Mouse (Mus musculus) forebrain, postnatal 0 days (tissue): ENCODE results near the gene Usp48. TPM values are rescaled to one million over a fixed set of nuclear protein-coding genes. Genes with fewer than 3 reads are reported as not detected.

Experiments used
- ATAC-seq: fragments of 200-750 bp; cut with Nextera tagmentation; 2 replicates; pipeline ENCODE4 v1.8.0; 2017; ENCODE audit warnings: mild to moderate bottlenecking, moderate library complexity
- DNase-seq: peaks from one replicate; pipeline ENCODE4 v3.0.0-alpha.2; 2015
- H3K27ac ChIP-seq: fragments of 300-500 bp; sonication (generic); 2 replicates; pipeline ENCODE4 v1.5.1; 2014; ENCODE audit warnings: low read depth, mild to moderate bottlenecking, antibody characterized with exemption, low read length, moderate library complexity, mixed read lengths
- H3K27me3 ChIP-seq: fragments of 300-500 bp; sonication (generic); 2 replicates; pipeline ENCODE4 v1.6.1; 2014; ENCODE audit warnings: mild to moderate bottlenecking, low read length, mixed read lengths; ENCODE audit not compliant: insufficient read depth
- H3K36me3 ChIP-seq: fragments of 300-500 bp; sonication (generic); 2 replicates; pipeline ENCODE4 v1.6.1; 2014; ENCODE audit warnings: mild to moderate bottlenecking, moderate library complexity; ENCODE audit not compliant: insufficient read depth
- H3K4me1 ChIP-seq: fragments of 300-500 bp; sonication (generic); 2 replicates; pipeline ENCODE4 v1.6.1; 2014; ENCODE audit warnings: antibody characterized with exemption; ENCODE audit not compliant: insufficient read depth
- H3K4me2 ChIP-seq: fragments of 300-500 bp; sonication (generic); 2 replicates; pipeline ENCODE4 v1.6.1; 2014; ENCODE audit warnings: low read depth, mild to moderate bottlenecking, moderate library complexity
- H3K4me3 ChIP-seq: fragments of 300-500 bp; sonication (generic); 2 replicates; pipeline ENCODE4 v1.5.1; 2014; ENCODE audit warnings: low read depth, low read length, mixed read lengths
- H3K9ac ChIP-seq: fragments of 300-500 bp; sonication (generic); 2 replicates; pipeline ENCODE4 v1.6.1; 2014; ENCODE audit warnings: mild to moderate bottlenecking
- H3K9me3 ChIP-seq: fragments of 300-500 bp; sonication (generic); 2 replicates; pipeline ENCODE4 v1.6.1; 2016; ENCODE audit warnings: low read length
- CTCF ChIP-seq: sonication (generic); IDR thresholded peaks from 2 replicates; pipeline ENCODE4 v1.5.1; 2016; ENCODE audit warnings: antibody characterized with exemption, control low read depth, low read depth
- WGBS: fragments of 180-500 bp; shearing (Covaris S2); extraction: QIAGEN DNeasy Blood & Tissue Kit; methylation state at CpG from one replicate; pipeline ENCODE4 v1.1.7; 2014; 5-methylcytosine and 5-hydroxymethylcytosine counted together
- polyA plus RNA-seq: library from polyadenylated mRNA; unstranded; fragments of >200 nt; fragmentation: Nextera tagmentation; extraction: Ambion mirVana; gene quantifications from 2 replicates; pipeline ENCODE4 v1.2.1, GENCODE M21; 2015
- total RNA-seq: library from RNA; depleted of rRNA; stranded (reverse); fragments of >200 nt; gene quantifications from 2 replicates; pipeline ENCODE4 v1.2.3, GENCODE M21; 2014; rRNA removed

The Usp48 gene
- 77.9 and 106 TPM in 2 replicates for total RNA-seq
- 33.5 and 51.8 TPM in 2 replicates for polyA plus RNA-seq

DNA sequence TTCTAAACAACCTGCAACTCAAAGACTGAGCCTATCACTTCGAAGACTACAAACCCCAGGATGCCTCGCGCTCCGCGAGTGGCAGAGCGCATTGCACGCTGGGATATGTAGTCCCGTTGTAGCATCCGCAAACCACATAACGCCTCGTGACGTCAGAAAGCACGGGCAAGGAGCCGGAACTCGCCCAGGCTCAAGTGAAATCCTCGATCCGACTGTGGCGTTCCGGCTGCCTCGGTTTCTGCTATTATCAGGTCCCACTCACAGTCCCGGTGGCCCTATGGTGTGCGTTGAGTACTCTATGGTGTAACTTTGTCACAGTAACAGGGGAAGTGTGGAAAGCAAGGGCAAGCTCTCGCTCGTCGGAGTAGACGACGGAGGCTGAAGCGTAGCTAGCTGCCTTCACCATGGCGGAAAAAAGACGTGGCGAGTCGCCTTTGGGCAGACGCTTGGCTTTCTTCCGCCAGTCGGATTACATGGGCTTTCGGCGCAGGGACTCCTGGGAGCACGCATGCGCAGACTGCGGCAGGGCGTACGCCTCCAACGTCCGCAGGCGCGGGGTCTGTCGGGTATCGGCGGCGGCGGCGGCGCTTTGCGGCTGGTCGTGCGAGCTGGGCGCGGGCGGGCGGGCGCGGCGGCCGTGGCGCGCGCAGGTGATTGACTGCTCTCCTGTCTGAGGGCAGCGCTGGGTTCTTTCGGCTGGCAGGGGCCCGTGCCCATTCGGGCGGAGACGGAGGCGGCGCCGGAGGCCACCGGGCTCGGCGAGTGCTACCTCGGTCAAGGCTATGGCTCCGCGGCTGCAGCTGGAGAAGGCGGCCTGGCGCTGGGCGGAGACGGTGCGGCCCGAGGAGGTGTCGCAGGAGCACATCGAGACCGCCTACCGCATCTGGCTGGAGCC lies at the start of gene Usp48:
Usp48 (plus strand) TSS at position 155 of the 895 bp plus-strand sequence.
- Histone ChIP-seq H3K9ac (peak within 1 kb of the TSS; percentile 90), H3K4me1 (peaks cover 18% of the 10 kb centered on the region), H3K27ac (peak within 1 kb of the TSS; percentile 99), H3K27me3 (no peaks in the 10 kb centered on the region), H3K9me3 (no peaks in the 10 kb centered on the region), H3K4me3 (peak within 1 kb of the TSS; percentile 97), H3K36me3 (no peaks in the 10 kb centered on the region), H3K4me2 (peak within 1 kb of the TSS; percentile 70)
- WGBS, result 1% methylated on average over 92 of the region's 92 CpGs
- 0 out of 2 replicates have a peak, but pooled peaks have one; percentile 12 for TF ChIP-seq CTCF
- peak; percentile 95 for ATAC-seq
- peak; percentile 100 for DNase-seq

- no peaks in the 10 kb centered on the region for H3K27me3 ChIP-seq
- no peak overlapping the region for H3K4me2 ChIP-seq
- no peak overlapping the region for H3K4me3 ChIP-seq
- H3K9ac ChIP-seq, result no peak overlapping the region
- no peak for ATAC-seq
- no peaks in the 10 kb centered on the region for H3K36me3 ChIP-seq
- DNase-seq, result no peak
- H3K9me3 ChIP-seq, result no peaks in the 10 kb centered on the region
- H3K4me1 ChIP-seq, result no peaks in the 10 kb centered on the region
- no peak for TF ChIP-seq CTCF
- WGBS, result 94% methylated on average over 9 of the region's 9 CpGs
- no peak overlapping the region for H3K27ac ChIP-seq
Observed at GRCm38 (mm10) chr4:137545568-137545967, 48.0 kb upstream of the Usp48 start.

- DNase-seq, result peak; percentile 37
- ATAC-seq, result no peak
- peak; percentile 65 for TF ChIP-seq CTCF
Observed at GRCm38 (mm10) chr4:137546003-137546525, 47.5 kb upstream of the Usp48 start.

GRCm38 (mm10) chr4:137553466-137553865 lies 40.1 kb upstream of the Usp48 start:
- Histone ChIP-seq H3K9me3 (no peaks in the 10 kb centered on the region), H3K4me1 (no peaks in the 10 kb centered on the region), H3K27me3 (no peaks in the 10 kb centered on the region), H3K4me2 (no peak overlapping the region), H3K27ac (no peak overlapping the region), H3K9ac (no peak overlapping the region), H3K4me3 (no peak overlapping the region), H3K36me3 (no peaks in the 10 kb centered on the region)
- WGBS, result 93% methylated on average over 17 of the region's 17 CpGs
- DNase-seq, result no peak
- no peak for ATAC-seq
- TF ChIP-seq CTCF, result no peak

More at GRCm38 (mm10) chr4:137546003-137546525, 47.5 kb upstream of the Usp48 start:
- H3K9me3 ChIP-seq, result no peaks in the 10 kb centered on the region
- WGBS, result 63% methylated on average over 5 of the region's 5 CpGs
- no peaks in the 10 kb centered on the region for H3K4me1 ChIP-seq
- no peaks in the 10 kb centered on the region for H3K27me3 ChIP-seq
- H3K4me3 ChIP-seq, result no peak overlapping the region
- no peak overlapping the region for H3K9ac ChIP-seq
- H3K4me2 ChIP-seq, result no peak overlapping the region
- H3K27ac ChIP-seq, result no peak overlapping the region
- no peaks in the 10 kb centered on the region for H3K36me3 ChIP-seq

DNA sequence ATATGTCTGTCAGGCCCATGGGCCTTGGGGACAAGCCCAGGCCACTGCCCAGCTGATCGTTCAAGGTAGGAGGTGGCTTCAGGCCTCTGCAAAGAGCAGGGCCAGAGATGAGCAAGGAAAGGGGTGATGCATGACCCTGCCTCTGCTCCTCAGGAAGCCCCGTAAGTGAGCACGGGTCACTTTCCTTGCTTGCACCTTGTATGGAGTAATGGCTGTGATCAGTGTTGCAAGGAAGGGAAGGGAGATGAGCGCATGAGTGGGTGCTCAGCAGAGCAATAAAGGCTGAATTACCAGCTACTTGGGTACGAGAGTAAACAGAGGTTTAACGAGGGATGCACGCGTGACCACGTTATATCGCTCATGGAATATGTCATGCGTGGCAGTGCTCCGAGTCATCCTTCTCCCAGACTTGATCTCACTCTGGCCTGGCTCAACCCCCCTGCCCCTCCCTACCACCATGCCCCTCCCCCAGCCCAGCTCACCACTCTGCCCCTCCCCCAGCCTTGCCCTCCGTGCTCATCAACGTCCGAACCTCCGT lies 36.8 kb upstream of the Usp48 start:
- H3K9me3 ChIP-seq, result no peaks in the 10 kb centered on the region
- H3K9ac ChIP-seq, result no peak overlapping the region
- H3K4me3 ChIP-seq, result no peak overlapping the region
- no peaks in the 10 kb centered on the region for H3K4me1 ChIP-seq
- no peaks in the 10 kb centered on the region for H3K27me3 ChIP-seq
- H3K36me3 ChIP-seq, result no peaks in the 10 kb centered on the region
- 87% methylated on average over 16 of the region's 16 CpGs for WGBS
- H3K4me2 ChIP-seq, result no peak overlapping the region
- no peak for TF ChIP-seq CTCF
- no peak for DNase-seq
- no peak overlapping the region for H3K27ac ChIP-seq
- no peak for ATAC-seq

DNA sequence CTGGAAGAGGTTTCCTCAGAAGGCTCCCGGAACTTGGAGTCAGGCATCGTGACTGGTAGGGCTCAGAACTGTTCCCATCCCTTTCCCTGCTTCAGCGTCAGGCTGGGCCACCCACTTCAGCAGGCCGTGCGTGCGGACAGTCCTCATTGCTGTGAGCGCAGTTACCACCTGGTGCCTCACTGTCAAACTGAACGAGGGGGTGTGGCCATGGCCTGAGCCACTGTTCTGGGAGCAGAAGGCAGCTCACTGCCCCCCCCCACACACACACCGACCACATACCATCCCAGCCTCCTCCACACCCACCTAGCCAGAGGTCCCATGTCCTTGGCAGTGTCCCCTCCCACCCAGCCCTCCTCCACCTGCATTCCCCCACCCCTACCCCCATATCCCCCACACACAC lies 23.7 kb upstream of the Usp48 start:
- 83% methylated on average over 9 of the region's 9 CpGs for WGBS
- H3K4me2 ChIP-seq, result no peak overlapping the region
- H3K4me1 ChIP-seq, result no peaks in the 10 kb centered on the region
- H3K9ac ChIP-seq, result no peak overlapping the region
- H3K27me3 ChIP-seq, result no peaks in the 10 kb centered on the region
- H3K9me3 ChIP-seq, result no peaks in the 10 kb centered on the region
- no peak for TF ChIP-seq CTCF
- ATAC-seq (no peak), DNase-seq (no peak)
- H3K4me3 ChIP-seq, result no peak overlapping the region
- no peaks in the 10 kb centered on the region for H3K36me3 ChIP-seq
- no peak overlapping the region for H3K27ac ChIP-seq

GRCm38 (mm10) chr4:137574469-137574868 lies 19.1 kb upstream of the Usp48 start, which contains the start of gene Ldlrad2:
Gene Ldlrad2, minus strand, starts transcription at chr4:137574569.
- WGBS, result 87% methylated on average over 10 of the region's 10 CpGs
- no peak within 1 kb of the TSS for H3K9ac ChIP-seq
- no peak within 1 kb of the TSS for H3K27ac ChIP-seq
- no peak for ATAC-seq
- H3K27me3 ChIP-seq, result no peaks in the 10 kb centered on the region
- DNase-seq, result no peak
- no peak within 1 kb of the TSS for H3K4me3 ChIP-seq
- H3K4me1 ChIP-seq, result no peaks in the 10 kb centered on the region
- H3K4me2 ChIP-seq, result no peak within 1 kb of the TSS
- no peaks in the 10 kb centered on the region for H3K36me3 ChIP-seq
- TF ChIP-seq CTCF, result no peak
- H3K9me3 ChIP-seq, result no peaks in the 10 kb centered on the region
